Mouse (Mus musculus): Measurements from ENCODE around the gene Hist1h3h.

DNA sequence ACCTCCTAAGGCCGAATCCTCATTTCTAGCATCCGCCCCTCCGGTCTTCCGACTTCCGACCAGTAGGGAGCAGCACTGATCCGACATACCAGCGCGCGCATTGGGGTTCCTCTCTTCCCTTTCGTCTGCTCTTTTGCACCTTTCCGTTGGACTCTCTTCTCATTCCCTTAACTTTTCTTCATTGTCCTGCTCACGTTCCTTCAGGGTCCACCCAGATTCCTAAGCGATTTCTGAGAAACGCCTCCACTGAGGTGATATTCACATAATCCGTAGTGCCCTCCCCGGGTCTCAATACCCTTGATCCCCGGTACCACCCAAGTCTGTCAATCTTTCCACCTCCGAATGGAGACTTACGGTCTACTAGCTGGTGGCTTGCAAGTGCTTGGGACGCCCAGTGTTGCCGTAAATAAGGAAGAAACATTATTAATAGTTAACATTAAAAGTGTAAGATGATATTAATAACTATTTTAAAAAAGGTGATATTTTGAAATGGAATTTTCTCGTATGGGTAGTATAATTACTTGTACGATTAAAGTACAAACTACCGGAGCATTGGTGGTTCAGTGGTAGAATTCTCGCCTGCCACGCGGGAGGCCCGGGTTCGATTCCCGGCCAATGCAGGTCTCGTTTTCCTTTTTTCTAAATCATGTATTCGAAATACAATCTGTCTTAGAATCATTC lies 7.3 kb upstream of the Hist1h3h start:
- TF ChIP-seq CTCF (IDR thresholded peaks at IDR 0.05; ENCODE audit: low read depth), result peak; percentile 90
- 0 out of 2 replicates have a peak, but pooled peaks have one; percentile 51 for TF ChIP-seq EP300 (IDR thresholded peaks at IDR 0.05; ENCODE audit: low read depth)

Measured in heart, postnatal 0 days (tissue).